Mouse (Mus musculus) testis, adult 2 months (tissue): ENCODE results near the gene Pip5k1b. TPM values are rescaled to one million over a fixed set of nuclear protein-coding genes. Genes with fewer than 3 reads are reported as not detected.
A peak's percentile ranks its signal among the peaks of the same experiment; 100 is the strongest.

Source experiments
- H3K27ac ChIP-seq: fragments of 200-500 bp; 2 replicates; pipeline ENCODE4 v1.5.1; 2012; ENCODE audit warnings: low read depth, low read length; ENCODE audit not compliant: control insufficient read depth, insufficient read depth
- H3K27me3 ChIP-seq: fragments of 200-500 bp; 2 replicates; pipeline ENCODE4 v1.6.1; 2012; ENCODE audit warnings: mild to moderate bottlenecking, low read length, moderate library complexity; ENCODE audit not compliant: control insufficient read depth, insufficient read depth
- H3K36me3 ChIP-seq: fragments of 200-500 bp; 2 replicates; pipeline ENCODE4 v1.6.1; 2012; ENCODE audit warnings: mild to moderate bottlenecking, low read length; ENCODE audit not compliant: control insufficient read depth, insufficient read depth
- H3K4me1 ChIP-seq: fragments of 200-500 bp; 2 replicates; pipeline ENCODE4 v1.6.1; 2012; ENCODE audit warnings: low read length; ENCODE audit not compliant: control insufficient read depth, insufficient read depth
- H3K4me3 ChIP-seq: fragments of 200-500 bp; 2 replicates; pipeline ENCODE4 v1.5.1; 2012; ENCODE audit warnings: low read depth, mild to moderate bottlenecking, low read length, moderate library complexity, mixed read lengths; ENCODE audit not compliant: control insufficient read depth
- CTCF ChIP-seq: fragments of 200-500 bp; IDR thresholded peaks from 2 replicates; pipeline ENCODE4 v1.5.1; 2012; ENCODE audit warnings: low read depth, mild to moderate bottlenecking, inconsistent platforms, low read length, moderate library complexity; ENCODE audit not compliant: control insufficient read depth, insufficient read depth, insufficient replicate concordance
- POLR2A ChIP-seq: fragments of 200-500 bp; IDR thresholded peaks from 2 replicates; pipeline ENCODE4 v1.6.1; 2012; ENCODE audit warnings: low read depth, mild to moderate bottlenecking, inconsistent platforms, low read length, moderate library complexity; ENCODE audit not compliant: control insufficient read depth
- polyA plus RNA-seq: library from polyadenylated mRNA; depleted of rRNA; stranded (reverse); fragments of >200 nt; gene quantifications from 2 replicates; pipeline ENCODE4 v1.2.3, GENCODE M21; 2012

Pip5k1b gene
- polyA plus RNA-seq, 1 experiment = 6.1 TPM

GRCm38 (mm10) chr19:24280601-24281228 lies 275.0 kb downstream of the Pip5k1b start, which contains the start of gene Fxn:
Gene Fxn, minus strand, starts transcription at chr19:24280605.
- Histone ChIP-seq H3K27me3 (no peaks in the 10 kb centered on the region), H3K36me3 (no peaks in the 10 kb centered on the region), H3K4me1 (peaks cover 9% of the 10 kb centered on the region), H3K27ac (peak within 1 kb of the TSS; percentile 75), H3K4me3 (peak within 1 kb of the TSS; percentile 98)
- TF ChIP-seq CTCF = no peak
- TF ChIP-seq POLR2A = no peak

GRCm38 (mm10) chr19:24279706-24280600 lies 275.7 kb downstream of the Pip5k1b start:
- H3K4me3 ChIP-seq = peak overlapping the region; percentile 98
- H3K4me1 ChIP-seq = peaks cover 9% of the 10 kb centered on the region
- H3K27me3 ChIP-seq = no peaks in the 10 kb centered on the region
- TF ChIP-seq POLR2A (peak; percentile 65), CTCF (no peak)
- peak overlapping the region; percentile 75 for H3K27ac ChIP-seq
- H3K36me3 ChIP-seq = no peaks in the 10 kb centered on the region

- no peaks in the 10 kb centered on the region for H3K36me3 ChIP-seq
- no peak for TF ChIP-seq POLR2A
- no peak for TF ChIP-seq CTCF
- H3K4me1 ChIP-seq = peaks cover 9% of the 10 kb centered on the region
- no peak overlapping the region for H3K4me3 ChIP-seq
- no peak overlapping the region for H3K27ac ChIP-seq
- no peaks in the 10 kb centered on the region for H3K27me3 ChIP-seq
These were observed 276.8 kb downstream of the Pip5k1b start for GRCm38 (mm10) chr19:24278859-24279258.

DNA sequence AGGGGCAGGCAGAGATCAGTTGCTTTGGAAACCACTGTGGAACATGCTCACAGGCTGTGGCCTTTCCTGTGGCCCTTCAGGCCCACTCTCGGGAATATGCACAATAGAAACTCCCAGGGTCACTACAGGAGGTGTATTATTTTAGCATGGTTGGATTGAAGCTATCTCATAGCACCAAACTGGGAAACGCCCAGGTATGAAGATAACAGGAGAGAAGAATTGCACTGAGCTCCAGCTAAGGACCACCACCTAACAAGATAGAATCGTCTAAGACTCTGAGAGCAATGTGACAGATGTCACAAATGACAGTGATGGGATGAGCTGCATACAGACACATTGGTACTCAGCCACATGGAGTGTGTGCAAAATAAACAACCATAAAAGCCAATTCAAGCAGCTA lies 281.4 kb downstream of the Pip5k1b start:
- H3K27me3 ChIP-seq = no peaks in the 10 kb centered on the region
- peaks cover 13% of the 10 kb centered on the region for H3K4me1 ChIP-seq
- H3K27ac ChIP-seq = no peak overlapping the region
- TF ChIP-seq CTCF (no peak), POLR2A (no peak)
- no peak overlapping the region for H3K4me3 ChIP-seq
- no peaks in the 10 kb centered on the region for H3K36me3 ChIP-seq

GRCm38 (mm10) chr19:24271746-24272426 lies 283.8 kb downstream of the Pip5k1b start:
- Histone ChIP-seq H3K4me3 (peak overlapping the region; percentile 57), H3K4me1 (peaks cover 13% of the 10 kb centered on the region), H3K27ac (no peak overlapping the region)

GRCm38 (mm10) chr19:24271326-24271725 lies 284.3 kb downstream of the Pip5k1b start:
- Histone ChIP-seq H3K27me3 (no peaks in the 10 kb centered on the region), H3K36me3 (no peaks in the 10 kb centered on the region), H3K4me1 (peaks cover 13% of the 10 kb centered on the region), H3K27ac (no peak overlapping the region), H3K4me3 (no peak overlapping the region)
- TF ChIP-seq CTCF = no peak

More at GRCm38 (mm10) chr19:24271746-24272426, 283.8 kb downstream of the Pip5k1b start:
- TF ChIP-seq POLR2A (no peak), CTCF (peak; percentile 87)
- Histone ChIP-seq H3K36me3 (no peaks in the 10 kb centered on the region), H3K27me3 (no peaks in the 10 kb centered on the region)

GRCm38 (mm10) chr19:24268531-24268930 lies 287.1 kb downstream of the Pip5k1b start:
- TF ChIP-seq POLR2A (no peak), CTCF (no peak)
- Histone ChIP-seq H3K36me3 (no peaks in the 10 kb centered on the region), H3K4me3 (no peak overlapping the region), H3K27me3 (no peaks in the 10 kb centered on the region), H3K27ac (no peak overlapping the region), H3K4me1 (peaks cover 13% of the 10 kb centered on the region)
